Mouse (Mus musculus) E14TG2a.4 (cell line): ENCODE results near the gene Syt7.

ENCODE experiments used
- H3K27me3 ChIP-seq: 2 replicates; pipeline ENCODE4 v1.6.1; 2014; ENCODE audit warnings: low read length, control low read depth; ENCODE audit not compliant: insufficient read depth
- H3K36me3 ChIP-seq: 2 replicates; pipeline ENCODE4 v1.6.1; 2014; ENCODE audit warnings: low read length, control low read depth; ENCODE audit not compliant: insufficient read depth
- H3K4me1 ChIP-seq: replicated peaks from 2 replicates; pipeline ENCODE4 v1.6.1; 2014; ENCODE audit warnings: low read depth, low read length, control low read depth
- H3K4me3 ChIP-seq: replicated peaks from 2 replicates; pipeline ENCODE4 v1.5.1; 2014; ENCODE audit warnings: mild to moderate bottlenecking, low read length
- H3K9me3 ChIP-seq: 2 replicates; pipeline ENCODE4 v1.6.1; 2014; ENCODE audit warnings: low read length, control low read depth
- CTCF ChIP-seq: conservative IDR thresholded peaks from 2 replicates; pipeline ENCODE4 v1.5.1; 2014; ENCODE audit warnings: low read length
- NANOG ChIP-seq: IDR thresholded peaks from 2 replicates; pipeline ENCODE4 v1.6.1; 2014; ENCODE audit warnings: borderline replicate concordance, low read length, mixed read lengths
- POU5F1 ChIP-seq: IDR thresholded peaks from 2 replicates; pipeline ENCODE4 v1.6.1; 2014; ENCODE audit warnings: low read length, borderline replicate concordance

Syt7 gene

GRCm38 (mm10) chr19:10497512-10498160, 108.7 kb downstream of the Syt7 start:
- H3K36me3 ChIP-seq, result peaks cover 38% of the 10 kb centered on the region
- no peak for TF ChIP-seq NANOG
- no peak for TF ChIP-seq CTCF
- TF ChIP-seq POU5F1, result no peak
- H3K4me3 ChIP-seq, result no peak overlapping the region
- peaks cover 13% of the 10 kb centered on the region; the same call in 1 of the 2 replicates for H3K27me3 ChIP-seq
- H3K4me1 ChIP-seq, result peaks cover 19% of the 10 kb centered on the region
- H3K9me3 ChIP-seq, result no peaks in the 10 kb centered on the region

DNA sequence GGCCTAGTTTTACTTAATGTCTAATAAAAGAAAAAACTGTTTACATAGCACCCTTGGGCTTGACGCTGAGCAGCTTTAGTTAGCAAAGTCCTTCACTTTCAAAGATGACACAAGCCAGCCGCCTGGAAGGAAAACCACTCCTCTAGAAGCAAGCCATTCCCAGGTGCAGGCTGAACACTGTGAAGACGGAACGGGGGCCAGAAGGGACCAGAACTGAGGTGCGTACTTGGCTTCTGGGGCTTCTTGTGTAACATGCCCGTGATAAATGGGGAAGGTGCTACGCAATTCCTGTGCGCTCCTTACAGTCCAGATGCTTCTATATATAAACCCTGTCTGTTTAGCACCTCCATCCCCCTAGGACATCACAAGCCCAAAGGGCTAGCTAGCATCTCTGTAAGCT, 111.7 kb downstream of the Syt7 start:
- Histone ChIP-seq H3K27me3 (peaks cover 7% of the 10 kb centered on the region; the same call in 1 of the 2 replicates), H3K36me3 (peaks cover 59% of the 10 kb centered on the region), H3K9me3 (no peaks in the 10 kb centered on the region), H3K4me1 (peaks cover 19% of the 10 kb centered on the region), H3K4me3 (no peak overlapping the region)
- TF ChIP-seq NANOG (no peak), CTCF (no peak), POU5F1 (no peak)

GRCm38 (mm10) chr19:10502571-10502970, 113.7 kb downstream of the Syt7 start:
- no peaks in the 10 kb centered on the region for H3K9me3 ChIP-seq
- no peak overlapping the region for H3K4me3 ChIP-seq
- H3K4me1 ChIP-seq, result peaks cover 15% of the 10 kb centered on the region
- peak; percentile 96 for TF ChIP-seq CTCF
- TF ChIP-seq POU5F1, result no peak
- peaks cover 76% of the 10 kb centered on the region for H3K36me3 ChIP-seq
- no peaks in the 10 kb centered on the region for H3K27me3 ChIP-seq
